Mouse (Mus musculus) E14TG2a.4 (cell line): ENCODE data around the gene Cux2.

Source experiments
- CTCF ChIP-seq: conservative IDR thresholded peaks from 2 replicates; pipeline ENCODE4 v1.5.1; 2014; ENCODE audit warnings: low read length
- NANOG ChIP-seq: IDR thresholded peaks from 2 replicates; pipeline ENCODE4 v1.6.1; 2014; ENCODE audit warnings: borderline replicate concordance, low read length, mixed read lengths
- POU5F1 ChIP-seq: IDR thresholded peaks from 2 replicates; pipeline ENCODE4 v1.6.1; 2014; ENCODE audit warnings: low read length, borderline replicate concordance

DNA sequence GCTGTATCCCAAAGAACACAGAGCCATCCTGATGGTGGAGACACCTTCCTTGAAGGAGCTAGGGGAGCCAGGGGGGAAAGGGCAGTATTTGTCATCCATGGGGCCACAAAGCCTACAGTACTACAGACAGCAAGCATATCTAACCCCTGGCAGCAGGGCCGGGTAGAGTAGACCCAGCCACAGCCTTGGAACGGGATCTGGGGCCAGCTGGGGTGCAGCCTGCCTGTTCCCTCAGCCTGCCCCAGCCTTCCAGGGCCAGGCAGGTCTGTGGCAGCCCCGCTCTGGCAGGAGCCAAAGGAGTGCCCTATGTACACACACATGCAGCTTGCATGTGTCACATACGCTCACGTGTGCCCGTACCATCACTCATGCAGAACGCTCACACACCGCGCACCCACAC is 48.6 kb downstream of the Cux2 start:
- TF ChIP-seq CTCF (no peak), POU5F1 (no peak), NANOG (no peak)
